Mouse (Mus musculus) liver, adult 2 months (tissue): ENCODE measurements at regions not wholly inside any gene's neighbourhood (a gene's known extent, or its start where the extent isn't known, plus 50 kb on each side); places are given as distances from the start of the nearest gene placed in this dataset.

Experiments
- CTCF ChIP-seq: fragments of 200-500 bp; IDR thresholded peaks from 2 replicates; pipeline ENCODE4 v1.5.1; 2011; ENCODE audit warnings: low read depth, low read length, control low read depth
- POLR2A ChIP-seq: fragments of 200-500 bp; IDR thresholded peaks from 2 replicates; pipeline ENCODE4 v1.6.1; 2011; ENCODE audit warnings: low read length, control low read depth; ENCODE audit not compliant: insufficient read depth; ENCODE audit errors: extremely low read depth

DNA sequence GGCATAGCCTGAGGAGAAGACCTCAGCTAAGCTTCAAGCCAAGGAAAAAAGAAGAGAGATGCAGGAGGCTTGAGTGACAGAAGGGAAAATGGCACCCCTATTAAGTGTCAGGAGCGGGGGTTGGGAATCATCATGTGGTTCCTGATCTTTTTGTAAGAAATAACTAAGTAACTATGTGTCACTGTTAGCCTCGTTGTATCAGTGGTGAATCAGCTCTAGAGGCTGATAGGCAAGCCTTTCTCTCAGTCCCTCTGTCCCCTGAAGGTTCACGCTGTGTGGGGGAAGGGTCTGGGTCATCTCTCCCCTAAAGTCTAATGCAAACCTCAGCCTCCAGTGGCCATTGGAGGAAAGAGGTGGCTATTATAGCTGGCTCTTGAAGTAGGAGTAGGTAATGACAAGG lies 99.1 kb upstream of the Sox2 start:
- TF ChIP-seq CTCF: no peak
- no peak for TF ChIP-seq POLR2A
